Mouse (Mus musculus): ENCODE results near the gene 1700093K21Rik.
A peak's percentile ranks its signal among the peaks of the same experiment; 100 is the strongest.
"Not testable (repeated sequence)": the region's sequence is repeated elsewhere in the genome, so short reads cannot be mapped to it uniquely, and the experiment has no call there.

Gene 1700093K21Rik

DNA sequence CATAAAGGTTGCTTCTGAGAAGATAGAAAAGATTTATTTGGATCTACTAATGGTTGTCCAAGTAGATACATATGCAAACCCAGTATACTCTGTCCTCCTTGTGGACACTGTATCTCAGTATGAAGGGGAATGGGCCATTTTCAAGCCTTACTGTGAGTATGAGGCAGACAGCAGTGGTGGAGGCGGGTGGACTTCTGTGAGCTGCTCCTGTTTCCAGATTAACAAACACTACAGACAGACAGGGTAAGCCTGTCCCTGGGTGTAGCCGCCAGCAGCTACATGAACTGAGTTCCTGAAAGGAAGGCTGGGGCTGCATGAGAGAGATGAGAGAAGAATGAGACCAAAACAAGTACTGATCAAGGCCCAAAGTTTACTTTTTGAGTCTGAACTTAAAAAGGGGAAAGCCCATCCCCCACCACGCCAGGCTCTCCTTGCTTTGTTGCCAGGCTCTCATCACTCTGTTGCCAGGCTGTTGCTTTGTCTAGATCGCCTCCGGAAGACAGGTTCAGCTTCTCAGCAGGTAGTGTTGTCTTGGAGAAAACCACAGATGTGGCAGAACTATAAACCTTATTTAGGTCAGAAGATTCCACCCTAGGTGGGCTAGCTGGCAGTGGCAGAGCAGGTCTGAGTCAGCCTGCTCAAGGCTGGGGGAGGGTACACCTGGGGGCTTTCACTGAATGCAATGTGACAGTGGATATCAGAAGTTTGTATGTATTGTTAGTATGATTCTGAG, at the start of gene 1700093K21Rik:
Gene 1700093K21Rik (minus strand): TSS at position 683 of the 733 bp plus-strand sequence.
- DNase-seq (ENCODE audit: low spot score in 2 of 2) = no peak

DNA sequence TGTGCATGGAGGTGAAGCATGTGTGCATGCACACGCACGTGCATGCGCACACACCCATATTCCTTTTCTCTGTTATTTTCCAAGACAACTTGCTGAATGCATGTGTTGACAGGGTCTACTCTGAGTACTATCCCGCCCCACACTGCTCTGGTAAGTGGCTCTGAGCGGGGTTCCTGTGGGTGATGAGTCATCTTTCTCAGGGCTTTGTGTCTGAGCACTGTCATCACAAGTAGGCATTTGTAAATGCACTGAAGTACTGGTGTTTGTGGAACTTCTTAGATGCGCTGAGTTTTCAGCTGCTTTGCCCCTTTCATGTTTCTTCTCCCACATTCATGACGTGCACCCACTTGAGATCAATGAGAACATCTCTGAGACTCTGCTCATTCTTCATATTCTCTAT, 49.2 kb upstream of the 1700093K21Rik start:
- no peak for DNase-seq (ENCODE audit: low spot score in 2 of 2)

DNA sequence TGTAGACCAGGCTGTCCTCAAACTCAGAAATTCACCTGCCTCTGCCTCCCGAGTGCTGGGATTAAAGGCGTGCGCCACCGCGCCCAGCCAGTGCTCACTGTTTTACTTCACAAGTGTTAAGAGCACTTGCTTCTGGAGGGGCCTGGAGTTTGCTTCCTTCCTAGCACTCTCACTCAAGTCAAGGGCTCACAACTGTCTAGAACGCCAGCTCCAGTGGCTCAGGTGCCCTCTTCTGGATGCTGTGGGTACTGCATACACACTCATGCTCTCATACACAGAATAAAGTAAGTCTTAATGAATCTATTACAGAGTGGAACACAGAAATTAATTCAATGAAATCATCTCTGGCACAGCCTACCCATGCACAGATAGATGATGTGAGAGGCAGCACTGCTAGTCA, 44.8 kb upstream of the 1700093K21Rik start:
- peak; percentile 79 to 85 for DNase-seq (ENCODE audit: low spot score in 2 of 2)

DNA sequence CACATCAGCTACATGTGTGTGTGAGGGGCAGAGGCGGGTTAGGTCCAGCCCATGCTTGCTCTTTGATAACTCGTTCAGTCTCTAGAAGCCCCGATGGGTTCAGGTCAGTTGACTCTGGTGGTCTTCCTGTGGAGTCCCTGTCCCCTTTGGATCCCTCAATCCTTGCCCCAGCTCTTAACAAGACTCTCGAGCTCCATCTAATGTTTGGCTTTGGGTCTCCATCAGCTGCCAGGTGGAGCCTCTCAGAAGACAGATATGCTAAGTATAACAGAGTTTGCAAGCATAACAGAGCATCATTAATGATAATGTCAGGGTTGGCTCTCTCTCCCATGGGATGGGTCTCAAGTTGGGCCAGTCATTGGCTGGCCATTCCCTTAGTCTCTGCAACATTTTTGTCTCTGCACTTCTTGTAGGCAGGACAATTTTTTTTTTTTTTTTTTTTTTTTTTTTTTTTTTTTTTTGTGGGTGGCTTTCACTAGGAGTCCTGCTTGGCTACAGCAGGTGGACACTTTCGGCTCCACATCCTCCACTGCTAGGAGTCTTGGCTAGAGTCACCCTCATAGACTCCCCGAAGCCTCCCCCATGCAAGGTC, 36.2 kb upstream of the 1700093K21Rik start:
- DNase-seq (ENCODE audit: low spot score in 2 of 2) = no peak

DNA sequence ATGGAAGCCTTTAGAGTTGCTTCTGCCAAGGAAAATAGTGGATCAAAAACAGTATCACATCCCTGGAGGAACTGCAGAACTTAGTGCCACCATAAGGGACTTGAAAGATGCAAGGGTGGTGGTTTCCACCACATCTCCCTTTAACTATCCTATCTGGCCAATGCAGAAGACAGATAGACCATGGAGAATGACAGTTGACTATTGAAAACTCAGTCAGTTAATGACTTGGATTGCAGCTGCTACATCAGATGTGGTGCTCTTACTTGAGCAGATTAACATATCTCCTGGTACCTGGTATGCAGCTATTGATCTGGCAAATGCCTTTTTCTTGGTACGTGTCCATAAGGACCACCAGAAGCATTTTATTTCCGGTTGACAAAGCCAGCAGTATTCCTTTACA, 16.5 kb upstream of the 1700093K21Rik start:
- DNase-seq (ENCODE audit: low spot score in 2 of 2) = no peak

DNA sequence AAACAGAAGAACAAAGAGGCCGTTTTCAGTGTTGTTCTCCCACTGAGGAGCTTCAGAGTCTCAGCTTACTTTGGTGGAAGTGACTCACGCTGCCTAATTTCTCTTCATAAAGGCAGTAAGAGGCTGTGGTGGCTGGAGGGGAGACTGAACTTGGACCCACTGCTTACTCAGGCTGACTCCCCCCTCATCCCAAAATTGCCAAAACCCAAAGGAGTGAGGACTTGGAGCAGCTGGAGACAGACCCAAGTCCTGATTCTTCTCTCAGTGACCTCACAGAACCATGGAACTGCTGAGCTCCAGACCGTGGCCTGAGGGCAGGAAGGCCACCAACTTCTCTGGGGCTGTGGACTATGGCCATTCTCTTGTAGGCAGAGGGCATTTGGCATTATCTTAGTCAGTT, 2.0 kb downstream of the 1700093K21Rik start:
- DNase-seq (ENCODE audit: low spot score in 2 of 2) = no peak

DNA sequence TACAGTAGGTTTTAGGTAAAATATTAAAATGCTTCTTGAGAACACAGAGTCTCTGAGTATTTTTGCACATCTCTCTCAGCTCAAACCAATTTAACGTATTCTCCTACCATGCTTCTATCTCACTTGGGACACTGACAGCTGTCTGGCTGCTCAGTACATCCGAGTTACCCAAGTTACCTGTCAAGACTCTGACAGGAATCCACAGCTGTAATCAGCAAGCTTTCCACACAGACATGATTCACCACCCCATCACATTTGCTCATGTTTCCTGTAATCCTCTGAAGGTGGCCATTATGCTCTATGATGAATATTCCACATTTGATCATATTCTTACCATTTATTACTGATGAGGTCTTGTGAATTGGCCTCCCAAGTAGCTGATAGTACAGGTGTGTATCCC, 5.6 kb downstream of the 1700093K21Rik start:
- DNase-seq (ENCODE audit: low spot score in 2 of 2) = no peak

DNA sequence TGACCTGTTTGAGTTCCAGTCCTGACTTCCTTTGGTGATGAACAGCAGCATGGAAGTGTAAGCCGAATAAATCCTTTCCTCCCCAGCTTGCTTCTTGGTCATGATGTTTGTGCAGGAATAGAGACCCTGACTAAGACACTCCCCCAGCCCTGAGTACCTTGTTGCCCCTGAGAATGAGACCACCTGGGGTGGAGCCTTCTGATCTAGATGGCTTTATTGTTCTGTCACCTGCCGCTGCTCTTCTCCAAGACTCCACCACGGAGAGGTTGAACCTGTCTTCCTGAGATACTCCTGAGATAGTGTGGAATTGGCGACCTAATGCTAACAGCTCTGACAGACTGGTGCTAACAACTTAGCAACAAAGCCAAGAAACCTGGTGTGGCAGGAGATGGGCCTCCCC, 6.2 kb downstream of the 1700093K21Rik start:
- DNase-seq (ENCODE audit: low spot score in 2 of 2) = not testable (repeated sequence)

DNA sequence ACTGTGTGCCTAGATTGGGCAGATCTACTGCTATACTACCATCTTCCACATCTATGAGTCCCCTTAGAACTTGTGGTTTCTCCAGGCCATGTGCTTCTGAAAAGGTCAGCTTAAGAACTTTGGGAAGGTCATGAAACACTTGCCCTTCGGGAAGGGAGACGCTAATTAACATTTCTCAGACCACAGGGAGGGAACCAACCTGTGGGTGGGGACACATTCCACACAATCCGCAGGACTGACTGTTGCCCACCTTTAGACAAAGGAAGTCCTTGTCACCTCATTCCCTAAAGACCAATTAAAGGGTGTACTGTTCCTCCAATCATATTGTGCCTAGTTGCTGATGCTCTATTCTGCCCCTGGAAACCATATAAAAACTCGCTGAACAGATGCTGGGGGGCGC, 16.2 kb downstream of the 1700093K21Rik start:
- DNase-seq (ENCODE audit: low spot score in 2 of 2) = not testable (repeated sequence)

DNA sequence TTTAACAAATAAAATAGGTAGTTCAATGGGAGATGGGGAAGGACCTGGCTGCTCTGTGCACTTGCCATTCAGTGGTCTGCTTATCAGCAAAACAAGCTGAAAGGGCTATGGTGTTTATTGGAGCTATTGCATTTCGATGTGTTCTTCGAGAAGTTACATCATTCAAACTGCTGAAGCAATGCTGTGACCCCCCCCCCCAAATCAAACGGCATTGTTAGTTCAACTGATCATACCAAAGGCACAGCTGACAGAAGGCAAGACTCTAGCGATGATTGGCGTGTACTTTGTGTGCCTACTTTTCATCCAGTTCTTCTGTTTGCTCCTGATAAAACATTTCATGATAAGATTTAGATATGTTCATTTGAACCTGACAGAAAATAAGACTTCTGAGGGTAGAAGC, 22.3 kb downstream of the 1700093K21Rik start:
- DNase-seq (ENCODE audit: low spot score in 2 of 2) = no peak

DNA sequence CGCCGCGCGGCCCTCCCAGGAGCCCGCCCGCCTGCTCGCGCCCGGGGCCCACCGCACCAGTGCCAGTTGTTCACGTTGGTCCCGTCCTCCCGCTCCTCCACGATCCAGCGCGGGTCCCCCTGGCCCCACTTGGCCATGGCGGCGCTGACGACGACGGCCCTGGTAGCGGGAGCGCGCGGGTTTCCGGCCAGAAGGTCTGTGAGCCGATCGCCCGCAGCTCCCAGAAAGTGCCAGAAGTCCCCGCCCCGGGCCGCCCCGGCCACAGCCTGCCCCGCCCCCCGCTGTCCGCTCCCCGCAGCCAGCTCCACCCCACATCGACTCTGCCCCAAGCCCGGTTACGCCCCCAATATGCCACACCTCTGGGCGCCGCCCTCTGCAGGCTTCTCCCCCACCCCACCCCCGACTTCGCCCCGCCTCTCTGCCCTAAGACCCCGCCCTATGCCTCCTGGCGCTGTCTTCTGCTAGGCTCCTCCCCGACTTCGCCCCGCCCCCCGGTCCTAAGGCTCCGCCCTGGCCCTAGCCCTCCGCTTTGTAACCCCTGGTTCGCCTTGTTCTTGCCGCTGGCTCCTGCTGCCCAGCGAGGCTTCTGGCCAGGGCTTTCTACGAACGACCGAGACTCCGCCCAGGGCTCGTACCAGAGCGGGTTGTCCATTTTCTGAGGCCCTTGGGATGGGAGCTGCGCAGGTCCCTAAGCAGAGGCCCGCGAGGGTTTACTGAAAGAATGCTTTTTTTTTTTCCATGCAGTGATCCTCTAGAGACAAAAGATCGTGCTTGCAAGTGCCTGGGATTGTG, 23.0 kb downstream of the 1700093K21Rik start, which contains the start of gene Ahsa2:
Gene Ahsa2 (minus strand): TSS at position 313 of the 792 bp plus-strand sequence.
- DNase-seq (ENCODE audit: low spot score in 2 of 2) = peak; percentile 95 to 97

DNA sequence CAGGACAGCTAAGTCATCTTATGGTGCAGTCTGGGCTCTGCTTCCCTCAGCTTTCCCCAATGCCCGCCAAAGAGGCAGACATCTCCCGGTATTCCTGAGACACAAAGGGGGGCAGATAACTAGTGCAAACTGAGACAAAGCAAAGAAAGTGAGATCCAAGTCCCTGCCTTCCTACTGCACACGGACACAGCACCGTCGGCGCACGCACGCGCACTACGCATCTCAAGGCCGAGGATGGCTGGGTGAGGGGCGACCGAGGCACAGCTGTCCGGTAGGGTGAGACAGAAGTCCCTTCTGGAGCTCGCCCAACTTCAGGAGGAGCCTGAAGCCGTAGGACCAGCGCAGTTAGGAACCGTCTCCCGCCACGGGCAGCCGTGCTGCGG, 23.6 kb downstream of the 1700093K21Rik start:
- peak; percentile 84 to 85 for DNase-seq (ENCODE audit: low spot score in 2 of 2)

DNA sequence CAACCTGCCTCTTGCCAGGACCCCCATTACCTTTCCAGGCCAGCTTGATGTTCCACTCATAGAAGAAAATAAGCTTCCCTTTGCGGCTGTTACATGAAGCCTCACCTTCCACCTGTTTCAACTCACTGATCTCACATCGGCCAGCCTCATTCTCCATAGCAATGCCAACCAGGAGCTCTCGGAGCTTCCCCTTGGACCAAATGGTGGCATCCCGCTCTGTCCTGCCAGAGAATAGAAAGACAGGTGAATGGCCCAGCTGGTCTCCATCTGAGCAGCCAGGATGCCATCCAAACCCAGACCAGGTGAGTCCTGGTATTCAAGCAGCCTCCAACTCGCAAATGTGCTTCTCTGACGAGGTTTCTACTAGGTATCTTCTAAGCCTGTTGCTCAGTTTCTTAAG, 24.3 kb downstream of the 1700093K21Rik start:
- peak; percentile 26 to 39 for DNase-seq (ENCODE audit: low spot score in 2 of 2)

DNA sequence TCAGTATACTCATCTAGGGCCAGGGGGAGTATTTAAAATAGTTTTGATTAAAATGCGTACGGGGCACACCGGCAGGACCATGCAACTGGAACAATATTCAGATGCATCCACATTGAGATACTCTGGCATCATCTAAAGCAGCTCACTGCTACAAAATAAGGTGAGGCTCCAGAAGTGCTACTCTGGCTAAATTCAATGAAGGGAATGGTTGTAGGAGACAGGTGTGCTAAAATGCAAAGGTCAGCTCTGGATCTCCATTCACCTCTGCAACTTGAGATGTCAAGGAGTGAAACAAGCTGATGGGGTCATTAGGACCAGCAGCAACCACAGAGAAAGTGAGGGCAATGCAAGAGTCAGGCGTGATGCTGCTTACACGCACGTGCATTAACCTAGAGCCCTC, 25.7 kb downstream of the 1700093K21Rik start:
- no peak for DNase-seq (ENCODE audit: low spot score in 2 of 2)

DNA sequence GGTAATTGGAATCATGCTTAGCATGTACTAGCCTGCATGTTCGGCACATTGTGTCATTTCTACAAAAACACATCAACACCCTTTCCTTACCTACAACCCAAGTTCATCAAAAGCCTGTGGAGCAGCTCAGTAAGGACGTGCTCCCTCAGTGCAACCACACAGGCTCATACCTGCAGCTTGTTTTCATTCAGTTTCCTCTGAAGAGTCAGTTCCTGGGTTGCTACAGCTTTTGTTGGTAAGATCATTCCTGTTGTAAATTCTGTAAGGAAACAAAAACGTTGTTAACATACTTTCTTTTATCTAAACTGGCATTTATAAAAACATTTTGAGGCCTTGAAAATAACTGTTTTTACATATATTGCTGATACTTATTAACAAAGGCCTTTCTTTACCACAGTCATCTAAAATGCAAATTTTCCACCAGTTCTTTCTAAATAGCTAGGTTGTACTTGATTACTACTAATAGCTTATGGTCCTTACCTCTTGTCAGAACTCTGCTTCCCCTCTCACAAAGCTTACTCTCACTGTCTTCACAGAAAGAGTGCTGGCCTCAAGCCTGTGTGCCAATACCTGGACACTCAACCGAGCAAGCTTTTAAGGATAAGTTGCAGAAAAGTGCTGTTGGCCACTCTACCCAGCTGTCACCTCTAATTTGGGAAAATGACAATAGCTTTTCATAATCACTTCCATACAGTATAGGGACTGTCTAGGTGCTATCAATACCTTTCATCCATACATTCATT, 28.7 kb downstream of the 1700093K21Rik start:
- DNase-seq (ENCODE audit: low spot score in 2 of 2) = no peak

DNA sequence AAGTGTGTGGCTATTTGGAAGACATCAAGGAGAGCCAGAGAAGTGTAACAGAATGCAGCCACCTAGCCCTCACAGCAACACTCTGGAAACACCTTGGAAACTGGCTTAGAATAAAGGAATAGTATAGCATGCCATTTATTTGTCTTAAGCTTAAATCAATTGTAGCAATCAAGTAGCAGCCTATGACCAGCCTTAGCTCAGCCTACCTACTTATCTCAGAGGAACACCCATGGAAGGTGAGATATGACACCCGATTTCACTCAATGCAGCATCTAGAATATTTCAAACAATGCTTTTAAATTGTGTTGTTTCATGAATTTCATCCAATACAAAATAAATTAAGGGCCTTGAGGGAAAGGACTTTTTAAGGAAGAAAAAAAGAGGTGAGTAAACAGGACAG, 31.0 kb downstream of the 1700093K21Rik start:
- no peak for DNase-seq (ENCODE audit: low spot score in 2 of 2)
